Mouse (Mus musculus) heart, embryonic 11.5 days (tissue): ENCODE measurements around the gene Slc12a8. TPM values are rescaled to one million over a fixed set of nuclear protein-coding genes. Genes with fewer than 3 reads are reported as not detected.

Experiments
- ATAC-seq: fragments of 200-750 bp; cut with Nextera tagmentation; replicated peaks from 2 replicates; pipeline ENCODE4 v1.8.0; 2017; ENCODE audit warnings: moderate library complexity; ENCODE audit not compliant: insufficient number of reproducible peaks, low FRiP score, low TSS enrichment
- H3K27ac ChIP-seq: fragments of 300-500 bp; sonication (generic); 2 replicates; pipeline ENCODE4 v1.5.1; 2014; ENCODE audit warnings: mild to moderate bottlenecking, low read depth, low read length
- H3K27me3 ChIP-seq: fragments of 300-500 bp; sonication (generic); 2 replicates; pipeline ENCODE4 v1.6.1; 2014; ENCODE audit warnings: mild to moderate bottlenecking, low read length, mixed read lengths; ENCODE audit not compliant: control insufficient read depth, insufficient read depth
- H3K36me3 ChIP-seq: fragments of 300-500 bp; sonication (generic); 2 replicates; pipeline ENCODE4 v1.6.1; 2014; ENCODE audit warnings: mild to moderate bottlenecking, low read length, moderate library complexity, mixed read lengths; ENCODE audit not compliant: control insufficient read depth, insufficient read depth
- H3K4me1 ChIP-seq: fragments of 300-500 bp; sonication (generic); 2 replicates; pipeline ENCODE4 v1.6.1; 2014; ENCODE audit warnings: low read length; ENCODE audit not compliant: control insufficient read depth, insufficient read depth
- H3K4me2 ChIP-seq: fragments of 300-500 bp; sonication (generic); 2 replicates; pipeline ENCODE4 v1.6.1; 2014; ENCODE audit warnings: mild to moderate bottlenecking, moderate library complexity
- H3K4me3 ChIP-seq: fragments of 300-500 bp; sonication (generic); 2 replicates; pipeline ENCODE4 v1.5.1; 2014; ENCODE audit warnings: low read depth, low read length
- H3K9ac ChIP-seq: fragments of 300-500 bp; sonication (generic); 2 replicates; pipeline ENCODE4 v1.6.1; 2014; ENCODE audit warnings: mild to moderate bottlenecking, low read depth, low read length, moderate library complexity
- H3K9me3 ChIP-seq: fragments of 300-500 bp; sonication (generic); replicated peaks from 2 replicates; pipeline ENCODE4 v1.6.1; 2016; ENCODE audit warnings: low read length; ENCODE audit not compliant: control insufficient read depth
- WGBS: fragments of 180-500 bp; shearing (Covaris S2); extraction: QIAGEN DNeasy Blood & Tissue Kit; methylation state at CpG from one replicate; pipeline ENCODE4 v1.1.7; 2014; ENCODE audit not compliant: insufficient replicate concordance; 5-methylcytosine and 5-hydroxymethylcytosine counted together
- polyA plus RNA-seq: library from polyadenylated mRNA; unstranded; fragments of >200 nt; fragmentation: Nextera tagmentation; extraction: Ambion mirVana; gene quantifications from 2 replicates; pipeline ENCODE4 v1.2.1, GENCODE M21; 2014

Slc12a8 gene
- polyA plus RNA-seq, 1 experiment from 2014 or later = 2.0 TPM

- H3K4me1 ChIP-seq = no peaks in the 10 kb centered on the region
- 71% methylated on average over 5 of the region's 5 CpGs for WGBS
- no peak for ATAC-seq
- H3K4me2 ChIP-seq = no peak overlapping the region
- H3K9ac ChIP-seq = no peak overlapping the region
- H3K36me3 ChIP-seq = no peaks in the 10 kb centered on the region
- H3K4me3 ChIP-seq = no peak overlapping the region
- H3K27ac ChIP-seq = no peak overlapping the region
- H3K9me3 ChIP-seq = no peaks in the 10 kb centered on the region
- H3K27me3 ChIP-seq = no peaks in the 10 kb centered on the region
Measured at GRCm38 (mm10) chr16:33629539-33629938, 112.4 kb downstream of the Slc12a8 start.

- H3K36me3 ChIP-seq = no peaks in the 10 kb centered on the region
Measured at GRCm38 (mm10) chr16:33635836-33636595, 118.9 kb downstream of the Slc12a8 start.

GRCm38 (mm10) chr16:33641779-33642178, 124.7 kb downstream of the Slc12a8 start:
- no peaks in the 10 kb centered on the region for H3K27me3 ChIP-seq
- H3K27ac ChIP-seq = no peak overlapping the region
- no peaks in the 10 kb centered on the region for H3K36me3 ChIP-seq
- H3K9ac ChIP-seq = no peak overlapping the region
- 67% methylated on average over 3 of the region's 3 CpGs for WGBS
- ATAC-seq = no peak
- no peak overlapping the region for H3K4me3 ChIP-seq
- H3K4me1 ChIP-seq = no peaks in the 10 kb centered on the region
- H3K4me2 ChIP-seq = no peak overlapping the region
- no peaks in the 10 kb centered on the region for H3K9me3 ChIP-seq

More at GRCm38 (mm10) chr16:33635836-33636595, 118.9 kb downstream of the Slc12a8 start:
- no peak overlapping the region for H3K9ac ChIP-seq
- no peak for ATAC-seq
- H3K4me1 ChIP-seq = 0 out of 2 replicates have a peak, but pooled peaks cover 3% of the 10 kb centered on the region
- WGBS = 71% methylated on average over 12 of the region's 12 CpGs
- H3K27ac ChIP-seq = no peak overlapping the region
- no peaks in the 10 kb centered on the region for H3K9me3 ChIP-seq
- H3K4me2 ChIP-seq = no peak overlapping the region
- H3K27me3 ChIP-seq = no peaks in the 10 kb centered on the region
- no peak overlapping the region for H3K4me3 ChIP-seq

- Histone ChIP-seq H3K36me3 (0 out of 2 replicates have a peak, but pooled peaks cover 2% of the 10 kb centered on the region), H3K4me1 (no peaks in the 10 kb centered on the region), H3K4me2 (no peak overlapping the region), H3K9ac (no peak overlapping the region), H3K27me3 (no peaks in the 10 kb centered on the region), H3K27ac (no peak overlapping the region), H3K4me3 (no peak overlapping the region), H3K9me3 (peaks cover 8% of the 10 kb centered on the region; the same call in 1 of the 2 replicates)
- ATAC-seq = no peak
- 85% methylated on average over 6 of the region's 6 CpGs for WGBS
Measured at GRCm38 (mm10) chr16:33653116-33653515, 136.0 kb downstream of the Slc12a8 start.

- no peak for ATAC-seq
- no peak overlapping the region for H3K27ac ChIP-seq
- 86% methylated on average over 3 of the region's 3 CpGs for WGBS
- 0 out of 2 replicates have a peak, but pooled peaks cover 2% of the 10 kb centered on the region for H3K9me3 ChIP-seq
- H3K4me2 ChIP-seq = no peak overlapping the region
- no peak overlapping the region for H3K9ac ChIP-seq
- no peak overlapping the region for H3K4me3 ChIP-seq
- no peaks in the 10 kb centered on the region; the same call in 1 of the 2 replicates for H3K4me1 ChIP-seq
- H3K36me3 ChIP-seq = no peaks in the 10 kb centered on the region
- H3K27me3 ChIP-seq = no peaks in the 10 kb centered on the region
Measured at GRCm38 (mm10) chr16:33655443-33655842, 138.3 kb downstream of the Slc12a8 start.

GRCm38 (mm10) chr16:33657191-33657590, 140.1 kb downstream of the Slc12a8 start:
- no peaks in the 10 kb centered on the region for H3K9me3 ChIP-seq
- ATAC-seq = no peak
- H3K27ac ChIP-seq = no peak overlapping the region
- no peaks in the 10 kb centered on the region for H3K36me3 ChIP-seq
- H3K27me3 ChIP-seq = no peaks in the 10 kb centered on the region
- 88% methylated on average over 3 of the region's 3 CpGs for WGBS
- H3K4me1 ChIP-seq = no peaks in the 10 kb centered on the region; the same call in 1 of the 2 replicates
- no peak overlapping the region for H3K4me3 ChIP-seq
- no peak overlapping the region for H3K4me2 ChIP-seq
- no peak overlapping the region for H3K9ac ChIP-seq

- Histone ChIP-seq H3K9ac (no peak overlapping the region), H3K27ac (no peak overlapping the region), H3K4me2 (no peak overlapping the region), H3K4me1 (no peaks in the 10 kb centered on the region; the same call in 1 of the 2 replicates), H3K4me3 (no peak overlapping the region), H3K36me3 (no peaks in the 10 kb centered on the region), H3K9me3 (no peaks in the 10 kb centered on the region), H3K27me3 (no peaks in the 10 kb centered on the region)
- no peak for ATAC-seq
- 88% methylated on average over 3 of the region's 3 CpGs for WGBS
Measured at GRCm38 (mm10) chr16:33658121-33658520, 141.0 kb downstream of the Slc12a8 start.

- Histone ChIP-seq H3K36me3 (no peaks in the 10 kb centered on the region), H3K4me3 (no peak overlapping the region), H3K27ac (no peak overlapping the region), H3K9ac (no peak overlapping the region), H3K4me1 (no peaks in the 10 kb centered on the region; the same call in 1 of the 2 replicates), H3K27me3 (no peaks in the 10 kb centered on the region), H3K9me3 (no peaks in the 10 kb centered on the region), H3K4me2 (no peak overlapping the region)
- ATAC-seq = no peak
- 76% methylated on average over 5 of the region's 5 CpGs for WGBS
Measured at GRCm38 (mm10) chr16:33659521-33659920, 142.4 kb downstream of the Slc12a8 start.

GRCm38 (mm10) chr16:33660125-33660524, 143.0 kb downstream of the Slc12a8 start:
- H3K36me3 ChIP-seq = no peaks in the 10 kb centered on the region
- H3K4me2 ChIP-seq = no peak overlapping the region
- no peak overlapping the region for H3K9ac ChIP-seq
- H3K4me1 ChIP-seq = no peaks in the 10 kb centered on the region; the same call in 1 of the 2 replicates
- no peak for ATAC-seq
- H3K4me3 ChIP-seq = no peak overlapping the region
- no peaks in the 10 kb centered on the region for H3K9me3 ChIP-seq
- H3K27me3 ChIP-seq = no peaks in the 10 kb centered on the region
- H3K27ac ChIP-seq = 0 out of 2 replicates have a peak overlapping the region, but pooled peaks have one; percentile 41
- WGBS = 50% methylated on average over 5 of the region's 5 CpGs
